Mouse (Mus musculus) thymus, adult 2 months (tissue): Measurements from ENCODE around the gene Gopc.

Experiments
- CTCF ChIP-seq: fragments of 200-500 bp; IDR thresholded peaks from 2 replicates; pipeline ENCODE4 v1.5.1; 2012; ENCODE audit warnings: mild to moderate bottlenecking, control low read depth, low read length, moderate library complexity, borderline replicate concordance; ENCODE audit not compliant: control insufficient read depth, poor library complexity, insufficient read depth; ENCODE audit errors: extremely low read depth
- POLR2A ChIP-seq: fragments of 200-500 bp; IDR thresholded peaks from 2 replicates; pipeline ENCODE4 v1.6.1; 2012; ENCODE audit warnings: mild to moderate bottlenecking, low read length, control low read depth, moderate library complexity; ENCODE audit not compliant: control insufficient read depth, poor library complexity, insufficient read depth; ENCODE audit errors: extremely low read depth

DNA sequence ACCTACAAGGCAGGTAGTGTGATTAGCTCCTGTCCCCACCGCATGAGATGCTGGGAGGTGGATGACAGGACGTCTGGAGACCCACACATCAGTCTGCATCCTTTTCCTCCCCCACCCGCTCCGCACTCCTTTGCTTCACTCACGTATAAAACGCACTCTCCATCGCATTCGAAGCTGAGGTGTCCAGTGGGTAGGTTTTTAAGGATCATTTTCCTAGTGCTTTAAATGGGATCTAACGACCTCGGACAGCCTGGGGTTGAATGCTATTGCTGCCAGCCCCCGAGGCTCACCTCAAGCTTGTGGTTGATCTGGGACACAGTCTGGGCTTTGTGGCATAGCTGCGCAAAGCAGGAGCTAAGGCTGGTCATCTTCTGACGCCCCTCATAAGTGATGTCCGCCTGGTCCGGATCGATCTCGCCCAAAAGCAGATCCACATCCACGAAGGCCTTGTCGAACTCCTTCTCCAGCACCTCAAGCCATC lies 563 bp downstream of the Gopc start:
- TF ChIP-seq CTCF (no peak), POLR2A (no peak)
